Mouse (Mus musculus): Measurements from ENCODE around the gene Gtpbp2.

The Gtpbp2 gene

DNA sequence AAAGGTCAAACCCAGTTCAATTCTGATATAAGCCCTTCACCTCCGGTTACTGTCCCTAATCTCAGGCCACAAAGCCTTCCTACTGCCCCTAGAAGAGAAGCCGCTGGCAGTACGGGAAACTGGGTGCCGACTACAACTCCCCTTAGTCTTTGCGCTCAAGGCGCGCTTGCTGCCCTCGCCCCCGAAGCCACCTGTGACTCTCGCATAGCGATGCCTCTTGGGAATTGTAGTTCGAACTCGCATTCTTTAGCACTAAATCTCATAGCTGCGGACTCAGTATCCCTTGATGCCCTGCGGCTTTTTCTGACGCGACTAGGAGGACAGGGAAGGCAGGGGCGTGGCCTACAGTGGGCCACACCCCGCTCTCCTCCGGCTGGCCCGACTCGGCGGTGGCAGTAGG lies at the start of gene Gtpbp2:
TSS of gene Gtpbp2 (plus strand) at position 347 of the 400 bp plus-strand sequence.
- in situ Hi-C loops (cut with MboI, MseI), result loop anchor here in 1 of 2 experiments (25.0 kb wide), 1 partner anchor 1877 kb away; the partner anchor contains the start of gene 1700122O11Rik

- in situ Hi-C loops (cut with MboI, MseI), result no loop called here
Measured at GRCm38 (mm10) chr17:46115489-46115888, 45.3 kb upstream of the Gtpbp2 start.

- in situ Hi-C loops (cut with MboI, MseI), result no loop called here
Measured at GRCm38 (mm10) chr17:46116138-46116537, 44.7 kb upstream of the Gtpbp2 start.

DNA sequence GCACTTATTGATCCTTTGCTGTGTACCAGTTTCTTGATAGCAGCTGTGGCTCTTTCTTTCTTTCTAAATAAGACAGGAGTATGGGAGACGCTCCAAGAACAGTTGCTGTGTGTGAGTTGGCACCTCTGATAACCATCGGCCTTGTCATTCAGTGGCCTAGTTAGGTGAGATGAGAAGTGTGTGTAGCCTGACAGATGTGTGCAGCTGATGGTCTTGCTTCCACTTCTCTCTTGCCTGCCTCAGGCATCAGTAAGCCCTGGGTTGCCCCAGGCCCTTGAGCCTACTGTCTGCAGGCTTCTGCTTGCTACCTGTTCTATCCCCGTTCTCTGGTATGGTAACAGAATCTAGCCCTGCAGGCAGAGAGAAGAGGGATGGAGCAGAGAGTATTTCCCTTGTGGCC lies 44.0 kb upstream of the Gtpbp2 start:
- in situ Hi-C loops (cut with MboI, MseI), result no loop called here

DNA sequence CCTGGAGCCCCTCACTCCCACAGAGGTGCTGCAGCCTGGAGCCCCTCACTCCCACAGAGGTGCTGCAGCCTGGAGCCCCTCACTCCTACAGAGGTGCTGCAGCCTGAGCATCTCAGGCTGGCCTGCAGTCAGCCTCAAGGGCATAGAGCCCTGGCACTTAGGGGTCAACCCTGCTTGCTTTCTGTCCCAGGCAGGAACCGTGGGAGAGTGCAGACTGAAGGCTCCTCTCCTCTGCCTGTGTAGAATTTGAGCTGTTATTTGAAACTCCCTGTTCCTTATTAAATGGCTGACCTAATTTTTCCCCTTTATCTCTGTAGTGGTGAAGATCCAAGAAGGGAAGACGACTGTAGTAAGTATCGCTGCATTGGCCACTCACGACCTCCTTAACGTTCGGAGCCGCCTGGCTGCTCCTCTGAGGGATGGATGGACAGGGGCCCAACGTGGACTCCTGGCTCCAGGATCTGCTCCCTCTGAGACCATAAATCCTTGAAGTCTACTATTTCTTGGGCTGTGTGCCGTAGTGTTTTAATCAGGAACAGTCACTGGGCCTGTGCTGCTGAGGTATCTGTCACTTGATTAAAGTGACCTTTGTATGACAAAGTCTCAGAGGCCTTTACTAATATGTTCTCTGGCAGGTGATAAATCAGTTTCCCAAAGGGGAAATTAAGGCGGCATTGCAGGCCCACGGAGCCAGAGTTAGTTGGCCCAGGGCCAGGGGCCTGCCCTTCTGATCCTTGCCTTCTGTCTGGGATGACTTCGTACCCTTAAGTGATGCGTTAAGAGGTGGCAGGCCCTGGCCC lies 43.0 kb upstream of the Gtpbp2 start:
- in situ Hi-C loops (cut with MboI, MseI), result no loop called here

GRCm38 (mm10) chr17:46118423-46118850 lies 42.4 kb upstream of the Gtpbp2 start:
- in situ Hi-C loops (cut with MboI, MseI), result no loop called here

GRCm38 (mm10) chr17:46119641-46120040 lies 41.2 kb upstream of the Gtpbp2 start:
- in situ Hi-C loops (cut with MboI, MseI), result no loop called here

DNA sequence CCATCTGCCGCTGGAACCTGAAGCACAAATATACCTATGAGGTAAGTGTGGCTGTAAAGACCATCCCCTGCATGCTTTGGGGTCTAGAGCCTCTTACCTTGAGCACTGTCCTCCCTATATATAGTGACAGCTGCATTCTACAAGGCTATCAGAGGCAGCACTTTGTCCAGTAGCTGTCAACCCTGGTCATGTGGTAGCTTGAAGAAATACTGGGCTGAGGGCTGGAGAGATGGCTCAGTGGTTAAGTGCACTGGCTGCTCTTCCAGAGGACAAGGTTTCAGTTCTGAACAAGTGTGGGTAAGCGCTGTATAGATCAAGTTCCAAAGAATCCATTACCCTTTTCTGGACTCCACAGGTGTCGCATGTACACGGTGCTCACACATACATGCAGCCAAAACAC lies 38.0 kb upstream of the Gtpbp2 start:
- in situ Hi-C loops (cut with MboI, MseI), result no loop called here

GRCm38 (mm10) chr17:46123285-46123684 lies 37.5 kb upstream of the Gtpbp2 start:
- in situ Hi-C loops (cut with MboI, MseI), result no loop called here

- in situ Hi-C loops (cut with MboI, MseI), result no loop called here
Measured at GRCm38 (mm10) chr17:46123953-46124700, 36.7 kb upstream of the Gtpbp2 start.

- in situ Hi-C loops (cut with MboI, MseI), result no loop called here
Measured at GRCm38 (mm10) chr17:46126608-46127007, 34.2 kb upstream of the Gtpbp2 start.

GRCm38 (mm10) chr17:46127814-46128493 lies 32.9 kb upstream of the Gtpbp2 start:
- in situ Hi-C loops (cut with MboI, MseI), result no loop called here

DNA sequence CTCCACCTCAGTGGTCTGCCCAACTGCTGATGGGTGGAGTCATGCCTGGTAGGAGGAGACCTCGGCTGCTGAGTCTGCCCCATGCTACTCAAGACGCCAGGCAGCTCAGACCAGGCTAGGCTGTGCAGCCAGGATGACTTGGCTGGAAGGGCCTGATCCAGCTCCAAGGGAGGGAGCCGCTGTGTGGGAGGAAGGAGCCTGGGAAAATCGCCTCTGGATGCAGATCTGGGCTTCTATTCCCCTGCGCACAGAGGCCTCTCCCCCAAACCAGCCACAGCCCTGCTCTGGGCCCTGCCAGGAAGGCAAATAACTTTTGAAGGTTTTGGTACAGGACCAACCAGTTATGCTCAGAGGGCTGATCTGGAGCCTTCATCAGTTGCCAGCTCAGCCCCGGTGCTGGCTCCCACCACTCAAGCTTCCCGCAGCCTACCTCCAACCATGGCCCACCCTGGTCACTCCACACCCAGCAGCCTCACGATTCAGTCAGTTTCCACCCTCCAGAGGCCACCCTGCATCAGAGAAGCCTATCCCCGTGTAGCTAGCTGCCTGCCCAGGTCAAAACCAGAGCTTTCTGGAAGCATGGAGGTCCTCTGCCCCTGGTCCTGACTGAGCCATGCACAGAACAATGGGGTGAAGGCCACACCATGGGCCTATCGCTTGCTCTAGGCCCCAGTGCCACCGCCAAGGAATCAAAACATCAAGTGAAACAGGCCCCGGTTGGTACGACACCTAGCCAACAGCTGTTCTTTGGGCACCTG lies 30.9 kb upstream of the Gtpbp2 start:
- in situ Hi-C loops (cut with MboI, MseI), result loop anchor here (5.0 kb wide), 2 partner anchors 398 to 403 kb away; partner anchors contain the start of gene 1600014C23Rik (in 1 of the 2)

- in situ Hi-C loops (cut with MboI, MseI), result loop anchor here (5.0 kb wide), 2 partner anchors 400 to 405 kb away; partner anchors contain the start of gene 1600014C23Rik (in 1 of the 2)
Measured at GRCm38 (mm10) chr17:46132058-46132718, 28.6 kb upstream of the Gtpbp2 start.

DNA sequence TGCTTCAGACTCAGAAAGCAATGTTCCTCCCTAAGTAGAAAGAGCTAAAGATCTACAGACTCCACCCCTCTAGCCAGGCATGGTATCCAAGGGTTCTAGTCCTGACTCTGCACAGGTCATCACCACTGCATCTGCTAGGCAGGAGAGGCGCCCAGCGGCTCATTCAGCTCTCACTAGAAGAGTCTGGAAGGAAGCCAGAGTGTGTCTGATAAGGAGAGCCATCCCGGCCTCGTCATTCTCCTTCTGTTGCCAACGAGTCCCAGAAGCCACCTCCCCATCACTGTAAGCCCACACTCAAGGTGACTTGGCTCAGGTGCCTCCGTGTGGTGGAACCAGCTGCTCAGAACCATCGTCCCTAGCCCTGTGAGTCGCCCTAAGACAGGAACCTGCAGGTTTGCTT lies 28.0 kb upstream of the Gtpbp2 start:
- in situ Hi-C loops (cut with MboI, MseI), result loop anchor here (5.0 kb wide), 2 partner anchors 401 to 406 kb away; partner anchors contain the start of gene 1600014C23Rik (in 1 of the 2)

GRCm38 (mm10) chr17:46138563-46139236 lies 22.1 kb upstream of the Gtpbp2 start:
- in situ Hi-C loops (cut with MboI, MseI), result no loop called here

DNA sequence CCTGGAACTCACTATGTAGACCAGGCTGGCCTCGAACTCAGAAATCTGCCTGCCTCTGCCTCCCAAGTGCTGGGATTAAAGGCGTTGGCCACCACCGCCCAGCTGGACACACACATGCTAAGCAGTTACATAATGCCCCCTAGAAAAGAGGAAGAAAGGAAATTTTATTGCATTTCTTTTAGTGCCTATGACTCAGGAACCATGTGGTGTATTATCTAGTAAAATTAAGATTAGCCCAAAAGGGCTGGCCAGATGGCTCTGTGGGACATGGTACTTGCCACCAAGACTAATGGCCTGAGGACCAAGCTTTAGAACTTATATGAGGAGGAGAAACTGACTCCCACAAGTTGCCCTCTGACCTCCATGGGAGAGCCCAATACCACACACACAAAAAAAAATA lies 21.0 kb upstream of the Gtpbp2 start:
- in situ Hi-C loops (cut with MboI, MseI), result no loop called here

GRCm38 (mm10) chr17:46143578-46144423 lies 17.0 kb upstream of the Gtpbp2 start, which contains the start of gene Rsph9:
Gene Rsph9, minus strand, starts transcription at chr17:46144216.
- in situ Hi-C loops (cut with MboI, MseI), result no loop called here
